Mouse (Mus musculus) embryonic fibroblast, embryonic 13.5 days (primary cell): ENCODE results near the gene Myod1. TPM values are rescaled to one million over a fixed set of nuclear protein-coding genes. Genes with fewer than 3 reads are reported as not detected.

Experiments used
- H3K27ac ChIP-seq: 2 replicates; pipeline ENCODE4 v1.5.1; 2012; ENCODE audit warnings: low read length, control low read depth, inconsistent platforms; ENCODE audit not compliant: insufficient read depth
- H3K4me1 ChIP-seq: 2 replicates; pipeline ENCODE4 v1.6.1; 2011; ENCODE audit warnings: low read length; ENCODE audit not compliant: control insufficient read depth, insufficient read depth
- H3K4me3 ChIP-seq: 2 replicates; pipeline ENCODE4 v1.5.1; 2011; ENCODE audit warnings: mild to moderate bottlenecking, control low read depth, low read length; ENCODE audit not compliant: insufficient read depth
- CTCF ChIP-seq: IDR thresholded peaks from 2 replicates; pipeline ENCODE4 v1.5.1; 2011; ENCODE audit warnings: mild to moderate bottlenecking, control low read depth, low read length, moderate library complexity, borderline replicate concordance; ENCODE audit not compliant: insufficient read depth
- POLR2A ChIP-seq: IDR thresholded peaks from 2 replicates; pipeline ENCODE4 v1.6.1; 2011; ENCODE audit warnings: low read depth, mild to moderate bottlenecking, control low read depth, low read length, moderate library complexity
- polyA plus RNA-seq: library from polyadenylated mRNA; stranded (reverse); fragments of >200 nt; gene quantifications from 2 replicates; pipeline ENCODE4 v1.2.4, GENCODE M21; 2011; ENCODE audit warnings: low read depth; ENCODE audit not compliant: missing spikeins, insufficient read length

Gene Myod1
- polyA plus RNA-seq, 1 experiment = not detected

DNA sequence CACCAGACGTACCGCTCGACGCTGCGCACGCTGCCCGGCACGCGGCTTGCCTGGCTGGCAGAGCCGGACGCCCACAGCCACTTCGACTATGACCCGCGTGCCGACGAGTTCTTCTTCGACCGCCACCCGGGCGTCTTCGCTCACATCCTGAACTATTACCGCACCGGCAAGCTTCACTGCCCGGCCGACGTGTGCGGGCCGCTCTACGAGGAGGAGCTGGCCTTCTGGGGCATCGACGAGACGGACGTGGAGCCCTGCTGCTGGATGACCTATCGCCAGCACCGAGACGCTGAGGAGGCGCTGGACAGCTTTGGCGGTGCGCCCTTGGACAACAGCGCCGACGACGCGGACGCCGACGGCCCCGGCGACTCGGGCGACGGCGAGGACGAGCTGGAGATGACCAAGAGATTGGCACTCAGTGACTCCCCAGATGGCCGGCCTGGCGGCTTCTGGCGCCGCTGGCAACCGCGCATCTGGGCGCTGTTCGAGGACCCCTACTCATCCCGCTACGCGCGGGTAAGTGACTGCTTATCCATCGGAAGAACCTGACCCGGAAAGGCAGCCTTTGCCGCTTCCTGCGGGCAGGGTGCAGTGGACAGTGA, 21.6 kb downstream of the Myod1 start:
- Histone ChIP-seq H3K27ac (no peak overlapping the region), H3K4me1 (no peaks in the 10 kb centered on the region), H3K4me3 (no peak overlapping the region)
- TF ChIP-seq CTCF (no peak), POLR2A (no peak)

GRCm38 (mm10) chr7:46398612-46399011, 22.3 kb downstream of the Myod1 start:
- no peak overlapping the region for H3K4me3 ChIP-seq
- TF ChIP-seq CTCF (no peak), POLR2A (no peak)
- no peak overlapping the region for H3K27ac ChIP-seq
- H3K4me1 ChIP-seq = no peaks in the 10 kb centered on the region

- H3K4me3 ChIP-seq = no peak overlapping the region
- no peak for TF ChIP-seq POLR2A
- TF ChIP-seq CTCF = no peak
Measured at GRCm38 (mm10) chr7:46399676-46400075, 23.4 kb downstream of the Myod1 start.

GRCm38 (mm10) chr7:46400346-46400745, 24.1 kb downstream of the Myod1 start:
- Histone ChIP-seq H3K4me1 (no peaks in the 10 kb centered on the region), H3K27ac (no peak overlapping the region), H3K4me3 (no peak overlapping the region)
- no peak for TF ChIP-seq CTCF
- no peak for TF ChIP-seq POLR2A

More at GRCm38 (mm10) chr7:46399676-46400075, 23.4 kb downstream of the Myod1 start:
- Histone ChIP-seq H3K4me1 (no peaks in the 10 kb centered on the region), H3K27ac (no peak overlapping the region)

DNA sequence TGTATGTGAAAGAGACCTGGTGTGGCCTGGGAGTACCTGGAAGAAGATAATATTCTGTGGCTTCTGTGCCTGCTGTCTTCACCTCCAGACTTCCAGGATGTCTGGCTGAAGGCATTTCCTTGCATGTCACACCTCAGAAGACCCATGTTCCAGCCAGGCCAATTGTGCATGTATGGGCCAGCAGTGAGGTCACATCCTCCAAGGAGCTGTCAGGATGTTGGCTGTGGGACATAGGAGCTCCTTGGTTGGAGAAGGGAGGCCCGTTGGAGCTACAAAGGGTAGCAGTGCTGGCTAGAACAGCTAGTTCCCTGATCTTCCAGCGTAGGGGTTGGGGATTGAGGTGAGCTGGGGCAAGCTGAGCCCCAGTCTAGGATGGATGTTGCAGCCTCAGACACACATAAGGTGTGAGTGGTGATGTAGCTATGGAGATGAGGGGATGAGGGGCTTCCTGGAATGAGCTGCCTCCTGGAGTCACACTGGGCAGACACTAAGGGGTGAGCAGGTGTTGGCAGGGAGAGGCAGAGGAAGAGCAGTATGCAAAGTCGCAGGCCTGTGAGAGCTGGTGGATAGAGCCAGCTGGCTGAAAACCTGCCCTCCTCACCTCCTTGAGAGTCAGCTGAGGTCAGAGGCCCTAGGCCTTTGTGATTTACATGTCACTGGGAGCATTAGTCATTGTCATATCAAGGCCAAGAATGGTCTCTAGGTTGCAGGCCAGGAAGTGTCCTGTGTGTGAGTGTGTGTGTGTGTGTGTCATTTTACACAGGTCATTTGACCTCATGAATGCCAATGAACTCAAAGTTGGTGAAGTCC, 25.3 kb downstream of the Myod1 start:
- Histone ChIP-seq H3K27ac (no peak overlapping the region), H3K4me1 (no peaks in the 10 kb centered on the region), H3K4me3 (no peak overlapping the region)
- TF ChIP-seq CTCF (no peak), POLR2A (no peak)

- Histone ChIP-seq H3K27ac (no peak overlapping the region), H3K4me3 (no peak overlapping the region), H3K4me1 (no peaks in the 10 kb centered on the region)
- TF ChIP-seq CTCF (no peak), POLR2A (no peak)
Measured at GRCm38 (mm10) chr7:46403616-46404485, 27.6 kb downstream of the Myod1 start.

- TF ChIP-seq CTCF = no peak
- no peak for TF ChIP-seq POLR2A
- Histone ChIP-seq H3K4me1 (no peaks in the 10 kb centered on the region), H3K4me3 (no peak overlapping the region), H3K27ac (no peak overlapping the region)
Measured at GRCm38 (mm10) chr7:46404756-46405155, 28.5 kb downstream of the Myod1 start.

- Histone ChIP-seq H3K27ac (no peak overlapping the region), H3K4me1 (no peaks in the 10 kb centered on the region), H3K4me3 (no peak overlapping the region)
- TF ChIP-seq POLR2A (no peak), CTCF (no peak)
Measured at GRCm38 (mm10) chr7:46408606-46409005, 32.3 kb downstream of the Myod1 start.

DNA sequence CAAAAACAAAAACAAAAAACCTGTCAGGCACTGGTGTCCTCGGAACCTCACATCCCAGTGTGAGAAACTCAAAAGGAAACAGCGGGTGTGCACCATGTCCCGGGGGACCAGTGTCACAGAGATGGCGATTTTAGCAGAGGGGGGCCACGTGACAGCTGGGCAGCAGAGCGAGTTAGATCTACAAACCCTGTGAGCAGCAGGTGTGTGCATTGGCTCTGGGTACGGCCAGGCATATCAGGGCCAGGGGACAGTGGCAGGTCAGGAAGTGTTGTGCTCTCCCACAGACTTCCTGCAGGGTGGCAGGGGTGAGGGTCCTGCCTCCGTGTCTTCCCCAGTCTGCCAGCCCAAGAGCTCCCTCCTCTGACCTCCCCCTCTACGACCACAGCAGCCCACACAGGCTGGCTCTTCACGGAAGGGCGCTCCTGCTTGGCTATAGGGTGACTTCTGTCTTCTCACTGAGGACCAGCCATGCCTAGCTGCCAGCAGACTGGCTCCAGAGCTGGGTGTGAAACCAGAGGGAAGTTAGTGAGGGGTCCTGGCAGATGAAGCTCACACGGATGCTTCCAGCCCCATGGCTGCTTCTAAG, 33.0 kb downstream of the Myod1 start:
- H3K4me3 ChIP-seq = no peak overlapping the region
- H3K4me1 ChIP-seq = no peaks in the 10 kb centered on the region
- H3K27ac ChIP-seq = no peak overlapping the region
- TF ChIP-seq POLR2A (no peak), CTCF (no peak)
